Mouse (Mus musculus): ENCODE data around the gene Alg13.

The Alg13 gene

DNA sequence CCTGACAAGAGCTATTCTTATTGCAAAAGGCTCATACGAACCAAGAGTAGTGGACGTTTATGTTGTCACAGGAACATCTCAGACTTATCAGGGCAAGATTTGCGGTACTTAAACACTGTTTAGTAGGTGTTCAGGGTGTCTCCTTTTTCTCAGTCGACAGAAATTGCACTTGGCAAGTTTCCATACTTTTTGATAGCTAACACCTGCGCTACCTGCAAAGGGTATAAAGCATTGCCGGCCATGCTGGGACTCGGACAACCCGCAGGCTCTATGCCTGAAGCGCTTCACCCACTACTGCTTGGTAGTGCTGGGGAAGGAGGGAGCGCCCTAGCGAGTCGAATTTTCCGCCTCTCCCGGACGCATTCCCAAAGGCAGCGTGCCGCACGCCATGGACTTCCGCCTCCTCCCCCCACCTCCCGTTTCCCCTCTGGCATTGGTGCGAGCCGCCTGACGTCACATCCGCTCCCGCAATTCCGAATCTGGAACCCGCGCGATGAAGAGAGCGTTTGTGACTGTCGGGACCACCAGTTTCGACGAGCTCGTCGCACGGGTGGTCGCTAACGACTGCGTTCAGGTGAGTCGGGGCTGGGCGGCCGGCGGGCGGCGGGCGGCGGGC, at the start of gene Alg13:
Gene Alg13 (plus strand): TSS at position 257 of the 616 bp plus-strand sequence.
- peak; percentile 62 for DNase-seq (ENCODE audit: low spot score)

- no peak for DNase-seq (ENCODE audit: low spot score)
These were observed 49.0 kb upstream of the Alg13 start for GRCm38 (mm10) chrX:144268606-144269005.

DNA sequence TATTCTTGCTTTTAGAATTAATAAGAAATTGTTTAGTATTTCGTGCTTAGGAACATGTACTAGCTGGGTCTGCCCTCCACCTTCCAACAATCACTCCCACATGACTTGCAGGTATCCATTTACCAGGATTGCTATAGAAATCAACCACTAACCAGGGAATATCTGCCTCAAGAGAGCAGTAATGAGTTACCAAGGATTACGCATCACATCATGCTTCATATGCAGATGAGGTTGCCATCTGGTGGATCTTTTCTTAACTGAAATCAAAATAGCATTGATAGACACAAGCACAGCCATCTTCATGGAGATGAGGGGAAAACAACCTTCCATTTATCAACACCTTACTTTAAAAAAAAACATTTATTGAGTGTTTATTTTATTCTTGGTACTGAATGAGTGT, 16.1 kb upstream of the Alg13 start:
- DNase-seq (ENCODE audit: low spot score): no peak

DNA sequence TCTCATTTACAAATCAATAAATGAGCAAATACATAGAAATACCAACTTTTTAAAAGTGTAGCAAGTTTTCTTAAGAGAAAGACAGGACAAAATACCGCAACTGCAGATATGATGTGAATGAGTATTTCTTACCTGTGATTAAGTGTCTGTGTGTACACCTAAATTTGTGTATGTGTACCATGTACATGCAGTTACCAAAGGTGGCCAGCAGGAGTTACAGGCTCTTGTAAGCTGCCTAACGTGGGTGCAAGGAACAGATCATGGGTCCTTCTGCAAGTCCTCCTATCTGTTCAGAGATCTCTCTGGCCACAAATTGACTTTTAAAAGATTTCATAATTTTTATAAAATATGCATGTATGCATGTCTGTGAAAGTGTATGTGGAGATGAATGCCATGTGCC, 11.9 kb upstream of the Alg13 start:
- DNase-seq (ENCODE audit: low spot score): no peak

- DNase-seq (ENCODE audit: low spot score): no peak
These were observed 3.6 kb upstream of the Alg13 start for GRCm38 (mm10) chrX:144314041-144314440.

DNA sequence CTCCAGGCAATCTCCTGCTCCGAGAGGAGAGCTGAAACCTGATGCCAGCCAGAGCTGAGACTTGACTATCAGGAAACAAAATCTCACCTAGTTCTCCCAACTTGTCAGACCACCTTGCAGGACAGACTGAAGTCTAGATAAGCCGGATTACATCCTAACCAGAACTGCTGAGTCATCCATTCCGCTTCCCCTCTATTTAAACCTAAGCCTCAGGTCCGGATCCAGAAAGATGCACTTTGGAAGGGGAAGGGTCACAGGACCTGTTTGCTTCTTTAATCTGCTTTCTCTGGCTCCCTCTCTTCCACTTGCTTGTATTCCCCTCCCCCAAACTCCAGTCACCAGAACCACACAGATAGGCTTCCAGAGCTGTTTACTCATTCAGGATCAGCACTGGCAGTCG, 2.6 kb upstream of the Alg13 start:
- DNase-seq (ENCODE audit: low spot score): no peak

DNA sequence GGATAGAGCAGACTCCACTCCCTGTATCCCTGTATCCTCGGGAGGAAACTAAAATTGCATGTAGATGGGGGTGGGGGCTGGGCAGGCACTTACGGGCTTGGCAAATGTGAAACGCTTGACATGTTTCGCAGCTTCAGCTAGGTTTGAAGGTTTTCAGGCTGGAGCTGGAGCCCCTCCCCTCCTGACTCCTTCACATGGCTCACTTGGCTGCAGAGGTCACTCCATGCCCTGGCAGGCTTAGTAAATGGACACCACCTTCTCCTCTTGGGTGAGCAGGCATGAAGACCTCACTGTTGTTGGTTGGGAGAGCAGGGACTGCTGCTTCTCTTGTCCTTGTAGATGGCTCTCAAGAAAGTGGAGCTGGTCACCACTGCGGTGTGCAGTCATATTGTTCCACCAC, 1.6 kb upstream of the Alg13 start:
- DNase-seq (ENCODE audit: low spot score): no peak

DNA sequence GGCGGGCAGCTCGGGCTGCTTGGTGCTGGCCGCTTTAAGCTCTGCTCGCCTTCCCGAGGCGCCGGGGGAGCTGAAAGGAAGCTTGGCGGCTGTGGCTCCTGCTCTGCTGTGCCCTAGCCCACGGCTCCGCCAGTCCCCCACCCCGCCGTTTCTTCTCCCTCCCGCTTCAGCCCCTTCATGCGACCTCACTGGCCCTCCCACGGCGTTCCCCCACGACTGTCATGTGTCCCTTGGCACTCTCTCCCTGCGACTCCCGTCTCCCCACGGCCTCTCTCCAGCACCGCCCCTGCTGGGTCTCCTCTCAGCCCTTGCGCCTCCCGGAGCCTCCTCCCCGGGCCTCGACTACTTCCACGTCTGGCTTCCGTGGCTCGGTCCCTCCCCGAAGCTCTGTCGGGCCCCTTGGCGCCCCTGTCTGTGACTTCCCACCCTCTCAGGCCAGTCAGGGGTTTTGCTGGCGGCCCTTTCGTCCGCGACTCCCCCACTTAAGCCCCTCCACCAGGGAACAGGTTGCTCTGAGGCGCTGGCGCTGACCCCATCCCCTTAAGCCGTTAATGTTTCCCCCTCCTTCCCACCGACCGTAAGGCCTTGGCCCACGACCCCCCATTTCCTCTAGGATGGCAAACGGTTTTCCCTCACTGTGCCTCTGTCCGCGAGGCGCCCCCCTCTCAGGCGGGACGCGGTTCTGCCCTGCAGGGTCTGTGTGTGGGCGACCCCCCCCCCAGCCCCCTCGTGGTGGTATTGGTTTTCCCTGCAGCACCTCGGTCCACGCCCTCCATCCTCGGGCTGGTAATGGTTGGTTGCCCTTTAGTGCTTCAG, 768 bp downstream of the Alg13 start:
- peak; percentile 9 for DNase-seq (ENCODE audit: low spot score)

- DNase-seq (ENCODE audit: low spot score): peak; percentile 2
These were observed 1.8 kb downstream of the Alg13 start for GRCm38 (mm10) chrX:144319366-144319765.

- DNase-seq (ENCODE audit: low spot score): no peak
These were observed 7.8 kb downstream of the Alg13 start for GRCm38 (mm10) chrX:144325375-144325774.

GRCm38 (mm10) chrX:144335332-144336015, 17.9 kb downstream of the Alg13 start:
- DNase-seq (ENCODE audit: low spot score): no peak

GRCm38 (mm10) chrX:144337938-144338337, 20.3 kb downstream of the Alg13 start:
- DNase-seq (ENCODE audit: low spot score): no peak

DNA sequence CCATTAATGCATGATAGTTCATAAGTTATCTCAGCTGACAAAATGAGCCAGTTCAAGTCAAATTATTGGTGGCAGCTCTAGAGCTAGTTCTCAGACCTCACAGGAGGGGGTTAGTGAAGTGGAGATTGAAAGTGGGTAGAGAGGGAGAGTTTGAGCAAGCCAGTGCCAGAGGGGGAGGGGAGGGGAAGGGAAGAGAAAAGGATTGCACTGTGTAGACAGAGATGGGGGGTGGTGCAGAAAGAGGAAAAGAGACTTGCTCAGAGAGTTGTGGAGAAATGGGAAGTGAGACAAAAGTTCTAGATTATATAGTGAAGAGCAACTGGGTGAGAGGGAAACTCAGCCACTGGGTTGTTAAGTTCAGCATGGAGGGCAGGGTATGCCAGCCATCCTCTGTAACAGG, 20.8 kb downstream of the Alg13 start:
- no peak for DNase-seq (ENCODE audit: low spot score)

GRCm38 (mm10) chrX:144374196-144374595, 56.6 kb downstream of the Alg13 start:
- no peak for DNase-seq (ENCODE audit: low spot score)

DNA sequence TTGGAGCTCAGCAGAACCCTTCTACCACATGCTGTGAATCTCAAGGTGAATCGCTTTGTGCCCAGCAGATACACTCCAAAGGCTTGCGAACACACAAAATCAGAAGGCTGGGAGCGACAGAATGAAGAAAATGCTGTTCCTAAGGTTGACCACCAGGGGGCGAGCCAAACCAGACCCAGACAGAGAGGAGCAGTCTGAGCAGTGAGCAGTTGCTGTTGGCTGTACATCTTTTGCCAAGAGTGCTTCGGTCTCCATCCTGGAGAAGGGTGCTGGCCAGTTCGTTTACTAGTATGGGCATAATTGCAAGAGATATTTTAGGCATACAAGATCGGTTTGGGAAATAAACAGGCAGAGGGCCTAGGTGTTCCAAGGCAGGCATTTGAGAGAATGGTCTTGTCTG, 85.9 kb downstream of the Alg13 start:
- peak; percentile 28 for DNase-seq (ENCODE audit: low spot score)

GRCm38 (mm10) chrX:144408036-144408435, 90.4 kb downstream of the Alg13 start:
- no peak for DNase-seq (ENCODE audit: low spot score)

DNA sequence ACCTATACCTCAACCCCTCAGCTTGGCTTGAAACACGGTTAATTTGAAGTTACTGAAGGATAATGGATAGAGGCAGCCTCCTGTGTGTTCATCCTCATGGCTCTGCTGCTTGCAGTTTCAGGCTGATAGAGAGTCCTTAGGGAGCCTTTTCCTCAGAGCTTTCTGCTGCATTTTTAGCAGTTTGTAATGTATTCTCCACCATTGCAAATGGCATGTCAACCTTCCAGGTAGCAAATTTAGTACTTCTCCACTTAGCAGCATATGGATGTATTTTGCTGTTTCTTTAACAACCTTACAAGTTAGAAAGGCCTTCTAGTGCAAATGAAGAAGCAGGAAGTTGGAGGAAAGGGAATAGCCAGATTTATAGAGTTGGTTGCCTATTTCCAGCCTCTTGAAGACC, 102.7 kb downstream of the Alg13 start:
- DNase-seq (ENCODE audit: low spot score): no peak

GRCm38 (mm10) chrX:144421091-144421490, 103.5 kb downstream of the Alg13 start:
- no peak for DNase-seq (ENCODE audit: low spot score)

DNA sequence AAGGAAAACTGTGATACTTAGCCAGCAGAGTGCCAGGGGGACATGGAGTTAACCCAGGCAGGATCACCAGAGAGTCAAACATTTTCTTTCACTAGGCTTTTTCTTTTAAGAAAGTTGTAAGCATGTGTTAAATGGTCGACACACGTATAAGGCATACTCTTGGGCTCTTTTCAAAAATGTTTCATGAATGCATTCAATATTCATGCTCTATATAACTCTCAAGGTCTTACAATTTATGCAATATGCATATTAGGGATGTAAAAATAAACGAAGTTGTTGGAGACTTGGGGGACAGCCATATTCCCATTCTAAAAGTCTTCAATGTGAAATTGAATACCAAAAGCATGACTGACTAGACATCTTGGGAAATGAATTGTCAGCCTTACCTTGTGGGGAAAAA, 106.2 kb downstream of the Alg13 start:
- no peak for DNase-seq (ENCODE audit: low spot score)
